Mouse (Mus musculus) heart, postnatal 0 days (tissue): ENCODE data around the gene Mdfi.

ENCODE experiments used
- CTCF ChIP-seq: IDR thresholded peaks from 2 replicates; pipeline ENCODE4 v1.5.1; 2016; ENCODE audit warnings: antibody characterized with exemption, control low read depth, low read depth
- EP300 ChIP-seq: IDR thresholded peaks from 2 replicates; pipeline ENCODE4 v1.6.1; 2016; ENCODE audit warnings: antibody characterized with exemption, low read depth

DNA sequence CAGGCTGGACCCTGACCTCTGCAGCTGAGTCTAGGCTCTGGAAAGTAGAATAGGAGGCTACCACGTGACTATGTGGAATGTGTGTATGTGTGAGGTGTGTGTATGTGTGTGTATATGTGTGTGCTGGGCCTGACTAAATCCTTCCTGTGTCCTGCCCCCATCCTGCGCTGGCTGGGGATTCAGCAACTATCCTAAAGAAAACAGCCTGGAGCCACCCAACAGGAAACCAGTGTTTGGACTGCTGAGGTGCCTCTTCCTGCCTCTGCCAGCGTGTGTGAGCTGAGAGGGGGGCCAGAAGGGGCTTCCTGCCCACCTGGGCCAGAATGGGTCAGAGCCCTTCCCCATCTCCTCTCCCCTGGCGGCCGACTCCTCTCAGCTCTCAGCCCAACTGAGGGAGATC lies 20.9 kb downstream of the Mdfi start:
- TF ChIP-seq CTCF (no peak), EP300 (peak; percentile 67; the same call in 1 of the 2 replicates)
